Mouse (Mus musculus): ENCODE measurements around the gene Pou4f2.
A peak's percentile ranks its signal among the peaks of the same experiment; 100 is the strongest.

The Pou4f2 gene

DNA sequence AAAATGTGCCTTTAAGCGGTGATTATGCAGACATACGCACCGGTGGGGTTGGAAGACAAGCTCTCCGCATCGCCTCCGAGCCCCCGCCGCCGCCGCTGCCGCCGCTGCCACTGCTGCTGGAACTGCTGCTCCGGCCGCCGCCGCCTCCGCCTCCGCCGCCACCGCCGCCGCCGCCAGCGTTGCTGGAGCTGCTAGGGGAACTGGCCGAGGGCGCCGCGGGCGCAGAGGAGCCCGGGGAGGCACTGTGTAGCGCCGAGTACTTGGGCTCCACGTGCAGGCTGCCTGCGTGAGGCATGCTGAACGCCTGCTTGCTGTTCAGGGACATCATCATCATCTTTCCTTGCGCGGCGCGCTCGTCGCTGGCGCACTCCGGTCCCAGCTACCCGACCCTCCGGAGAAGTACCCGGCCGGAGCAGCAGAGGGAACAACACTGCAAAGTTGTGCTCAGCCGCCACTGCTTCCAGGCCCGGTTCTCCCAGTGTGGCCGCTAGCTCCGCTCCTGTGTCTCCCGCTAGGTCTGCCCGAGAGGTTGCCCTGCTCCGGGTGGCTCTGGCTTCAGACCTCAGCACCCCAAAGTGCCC is at the start of gene Pou4f2:
Pou4f2 (minus strand) TSS at position 575 of the 581 bp plus-strand sequence.
- no peak for DNase-seq (ENCODE audit: low read depth, low spot score)

DNA sequence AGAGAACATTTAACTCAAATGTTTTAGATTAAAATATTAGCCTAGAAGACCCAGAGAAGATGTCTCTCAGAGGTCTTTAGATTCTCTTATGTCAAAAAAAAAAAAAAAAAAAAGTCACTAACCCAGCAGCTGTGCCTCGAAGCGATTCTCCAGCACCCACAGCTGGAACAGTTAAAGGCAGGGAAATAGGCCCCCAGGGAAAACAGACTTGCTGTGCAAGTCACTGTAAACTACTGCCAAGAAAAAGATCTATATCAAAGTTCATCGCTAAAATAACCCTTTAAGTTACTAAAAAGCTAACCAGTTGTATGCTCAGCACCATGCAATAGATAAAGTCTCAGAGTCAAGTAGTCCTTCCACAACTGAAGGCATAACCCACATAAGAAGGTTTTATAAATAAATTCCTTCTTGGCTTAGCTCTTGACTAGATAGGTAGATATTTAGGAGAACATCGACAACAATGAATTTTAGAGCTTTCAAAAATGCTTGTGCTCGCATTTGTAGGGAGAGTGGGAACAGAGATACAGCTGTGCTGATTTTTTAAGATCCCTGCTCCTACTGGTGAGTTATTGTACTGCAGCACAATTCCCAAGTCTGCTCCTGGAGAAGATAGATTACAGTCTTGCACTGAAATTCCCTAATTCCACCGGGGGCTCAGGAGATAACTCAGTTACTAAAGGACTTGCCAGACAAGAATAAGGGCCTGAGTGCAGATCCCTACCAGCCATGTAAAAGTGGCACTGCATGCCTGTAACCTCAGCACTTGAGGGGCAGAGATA is 40.8 kb upstream of the Pou4f2 start:
- DNase-seq (ENCODE audit: low read depth, low spot score), result peak; percentile 39

DNA sequence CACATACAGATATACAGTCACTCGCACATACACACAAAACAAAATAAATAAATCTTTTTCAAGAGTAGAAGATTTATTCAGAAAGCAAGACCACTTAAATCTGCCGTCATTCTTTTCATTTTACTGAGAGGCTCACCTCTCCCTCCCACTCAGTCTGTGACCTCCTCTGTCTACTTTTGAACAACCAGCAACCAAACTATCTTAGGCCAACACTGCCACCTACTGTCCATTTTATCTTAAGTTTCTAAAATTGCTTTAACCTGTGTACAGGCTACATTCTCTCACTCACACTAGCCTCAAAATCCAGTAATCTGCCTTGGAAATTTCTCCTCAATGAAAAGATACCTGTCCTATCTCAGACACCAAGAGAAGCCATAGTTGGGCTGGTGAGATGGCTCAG is 31.4 kb upstream of the Pou4f2 start:
- DNase-seq (ENCODE audit: low read depth, low spot score), result peak; percentile 33

- no peak for DNase-seq (ENCODE audit: low read depth, low spot score)
These were observed 27.5 kb upstream of the Pou4f2 start for GRCm38 (mm10) chr8:78463941-78464340.

DNA sequence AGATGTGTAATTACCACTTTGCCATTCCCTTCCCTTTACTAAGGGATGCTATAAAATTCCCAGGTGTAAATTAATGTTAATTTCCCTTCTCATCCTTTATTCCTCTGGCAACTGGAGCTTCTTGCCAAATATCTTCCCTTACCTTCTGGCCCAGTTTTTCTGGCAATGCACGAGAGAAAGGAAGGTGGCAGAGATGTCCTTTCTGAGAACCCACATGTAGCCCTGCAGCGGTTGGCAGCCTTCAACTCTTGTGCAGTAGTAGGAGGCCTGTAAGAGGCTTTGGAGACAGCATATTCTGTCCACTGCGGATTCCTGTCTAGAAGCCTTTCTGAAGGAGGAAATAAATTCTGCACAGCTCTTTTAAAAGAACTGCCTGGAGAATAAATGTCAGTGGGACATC is 20.0 kb upstream of the Pou4f2 start:
- no peak for DNase-seq (ENCODE audit: low read depth, low spot score)

GRCm38 (mm10) chr8:78442781-78443180 is 6.3 kb upstream of the Pou4f2 start:
- no peak for DNase-seq (ENCODE audit: low read depth, low spot score)

DNA sequence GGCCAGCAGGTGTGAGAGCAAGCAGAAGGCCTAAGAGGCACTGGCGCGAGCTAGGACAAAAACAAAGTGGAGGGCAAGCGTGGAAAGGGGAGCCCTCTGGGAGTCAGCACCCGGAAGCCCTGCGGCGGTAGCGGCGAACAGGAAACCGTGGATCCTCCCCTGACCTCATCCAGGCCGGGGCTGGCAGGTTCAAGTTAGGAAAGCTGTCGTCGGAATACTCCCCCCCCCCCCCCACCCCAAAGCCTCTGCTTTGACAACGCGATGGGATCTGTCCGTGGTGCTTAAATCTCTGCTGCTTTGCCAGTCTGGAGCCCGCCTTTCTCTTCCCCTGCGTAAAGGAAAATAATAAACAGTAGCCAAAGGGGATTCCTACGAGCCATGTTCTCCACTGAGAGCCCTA is 1.7 kb upstream of the Pou4f2 start:
- peak; percentile 77 for DNase-seq (ENCODE audit: low read depth, low spot score)

- DNase-seq (ENCODE audit: low read depth, low spot score), result no peak
These were observed 948 bp upstream of the Pou4f2 start for GRCm38 (mm10) chr8:78437140-78438045.

- DNase-seq (ENCODE audit: low read depth, low spot score), result no peak
These were observed 216 bp upstream of the Pou4f2 start for GRCm38 (mm10) chr8:78436661-78437060.

GRCm38 (mm10) chr8:78435624-78435960 is 853 bp downstream of the Pou4f2 start:
- DNase-seq (ENCODE audit: low read depth, low spot score), result no peak

DNA sequence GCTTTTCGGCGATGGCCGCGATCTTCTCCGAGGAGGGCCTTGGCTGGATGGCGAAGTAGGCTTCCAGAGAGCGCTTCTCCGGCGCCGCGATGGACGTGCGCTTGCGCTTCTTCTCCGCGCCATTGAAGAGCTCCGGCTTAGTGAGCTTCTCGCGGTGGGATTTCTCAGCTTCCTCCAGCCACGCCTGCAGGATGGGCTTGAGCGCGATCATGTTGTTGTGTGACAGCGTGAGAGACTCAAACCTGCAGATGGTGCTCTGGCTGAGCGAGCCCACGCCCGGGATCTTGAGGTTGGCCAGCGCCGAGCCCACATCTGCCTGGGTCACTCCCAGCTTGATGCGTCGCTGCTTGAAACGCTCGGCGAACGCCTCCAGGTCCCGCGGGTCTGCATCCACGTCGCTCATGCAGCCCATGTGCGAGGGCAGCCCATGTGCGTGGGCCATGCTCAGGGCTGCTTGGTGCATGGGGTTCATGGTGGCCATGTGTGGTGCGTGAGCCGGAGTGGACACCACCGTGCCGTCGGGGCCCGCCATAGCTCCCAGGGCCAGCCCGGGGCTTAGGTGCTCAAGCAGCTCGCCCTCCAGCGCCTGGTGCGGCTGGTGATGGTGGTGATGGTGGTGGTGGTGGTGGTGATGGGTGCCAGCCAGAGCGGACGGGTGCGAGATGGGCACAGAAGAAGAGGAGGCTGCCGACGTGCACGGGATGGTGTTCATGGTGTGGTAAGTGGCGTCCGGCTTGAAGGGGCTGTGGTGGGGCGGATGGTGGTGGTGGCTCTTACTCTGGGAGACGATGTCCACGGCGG is 1.4 kb downstream of the Pou4f2 start:
- DNase-seq (ENCODE audit: low read depth, low spot score), result no peak

- no peak for DNase-seq (ENCODE audit: low read depth, low spot score)
These were observed 2.1 kb downstream of the Pou4f2 start for GRCm38 (mm10) chr8:78434340-78434739.

DNA sequence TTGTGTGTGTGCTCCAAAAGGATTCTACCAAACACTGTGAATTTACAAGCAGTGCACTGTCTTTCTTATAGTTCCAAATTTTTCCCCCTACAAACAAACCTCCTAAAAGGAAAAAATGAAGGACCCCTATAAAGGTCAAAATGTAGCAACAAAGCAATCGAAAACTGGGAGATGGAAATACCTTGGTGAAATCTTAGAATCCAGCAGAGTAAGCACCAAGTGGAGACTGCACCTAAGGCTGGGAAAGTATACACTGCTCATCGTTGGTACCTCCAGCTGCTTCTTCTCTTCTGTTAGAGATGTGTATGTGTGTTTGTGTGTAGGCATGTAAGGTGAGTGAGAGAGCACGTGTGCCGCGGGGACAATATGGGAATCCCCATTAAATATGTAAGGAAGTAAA is 3.1 kb downstream of the Pou4f2 start:
- DNase-seq (ENCODE audit: low read depth, low spot score), result no peak

- DNase-seq (ENCODE audit: low read depth, low spot score), result no peak
These were observed 4.0 kb downstream of the Pou4f2 start for GRCm38 (mm10) chr8:78432451-78432850.

DNA sequence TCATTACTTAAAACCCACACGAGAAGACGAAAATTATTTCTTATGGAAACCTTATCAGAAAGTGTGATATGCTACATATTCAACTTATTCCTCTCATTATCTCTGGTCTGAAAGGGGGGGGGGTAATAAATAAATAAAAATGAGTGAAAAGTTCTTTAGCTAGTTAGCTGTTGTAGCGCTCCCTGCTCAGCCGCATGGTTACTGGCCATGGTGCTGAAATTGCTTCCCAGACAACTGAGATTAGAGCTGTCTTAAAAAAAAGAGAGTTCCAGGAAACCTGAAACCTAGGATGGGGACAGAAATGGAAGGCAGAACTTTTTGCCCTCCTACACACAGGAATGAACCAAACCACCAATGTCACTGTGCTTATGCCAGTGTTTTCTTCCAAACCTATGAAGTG is 5.1 kb downstream of the Pou4f2 start:
- DNase-seq (ENCODE audit: low read depth, low spot score), result peak; percentile 82

DNA sequence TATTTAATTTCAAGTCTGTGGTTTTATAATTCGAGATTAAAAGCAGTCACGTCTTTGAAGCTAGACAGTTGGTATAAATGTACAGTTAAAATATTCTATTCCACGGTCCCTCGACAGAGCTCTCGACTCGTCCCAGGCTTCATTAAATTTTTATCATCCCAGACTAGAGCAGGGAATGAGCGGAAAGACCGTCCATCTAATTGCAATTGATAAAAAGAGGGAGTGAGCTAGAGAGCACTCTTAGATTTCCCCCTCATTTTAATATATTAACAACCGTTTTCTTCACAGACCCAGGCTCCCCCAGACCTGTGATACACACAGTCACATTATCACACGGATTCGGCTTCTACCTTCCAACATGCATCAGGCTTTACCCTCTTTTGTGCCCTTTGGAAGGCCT is 8.3 kb downstream of the Pou4f2 start:
- DNase-seq (ENCODE audit: low read depth, low spot score), result no peak

DNA sequence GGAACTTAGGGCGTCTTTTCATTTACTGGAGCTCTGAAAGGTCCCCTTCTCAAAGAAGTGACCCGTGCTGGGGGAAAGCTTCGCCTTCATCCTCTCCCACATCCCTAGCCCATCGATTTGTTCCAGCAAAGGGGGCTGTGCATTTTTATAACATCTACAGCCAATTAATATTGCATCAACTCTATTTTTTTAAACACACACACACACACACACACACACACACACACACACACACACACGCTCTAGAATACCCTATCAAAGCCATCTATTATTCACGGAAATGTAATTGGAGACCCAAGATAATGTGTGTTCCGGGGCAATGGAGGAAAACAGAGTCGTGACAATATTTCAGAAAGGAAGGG is 8.7 kb downstream of the Pou4f2 start:
- DNase-seq (ENCODE audit: low read depth, low spot score), result no peak

DNA sequence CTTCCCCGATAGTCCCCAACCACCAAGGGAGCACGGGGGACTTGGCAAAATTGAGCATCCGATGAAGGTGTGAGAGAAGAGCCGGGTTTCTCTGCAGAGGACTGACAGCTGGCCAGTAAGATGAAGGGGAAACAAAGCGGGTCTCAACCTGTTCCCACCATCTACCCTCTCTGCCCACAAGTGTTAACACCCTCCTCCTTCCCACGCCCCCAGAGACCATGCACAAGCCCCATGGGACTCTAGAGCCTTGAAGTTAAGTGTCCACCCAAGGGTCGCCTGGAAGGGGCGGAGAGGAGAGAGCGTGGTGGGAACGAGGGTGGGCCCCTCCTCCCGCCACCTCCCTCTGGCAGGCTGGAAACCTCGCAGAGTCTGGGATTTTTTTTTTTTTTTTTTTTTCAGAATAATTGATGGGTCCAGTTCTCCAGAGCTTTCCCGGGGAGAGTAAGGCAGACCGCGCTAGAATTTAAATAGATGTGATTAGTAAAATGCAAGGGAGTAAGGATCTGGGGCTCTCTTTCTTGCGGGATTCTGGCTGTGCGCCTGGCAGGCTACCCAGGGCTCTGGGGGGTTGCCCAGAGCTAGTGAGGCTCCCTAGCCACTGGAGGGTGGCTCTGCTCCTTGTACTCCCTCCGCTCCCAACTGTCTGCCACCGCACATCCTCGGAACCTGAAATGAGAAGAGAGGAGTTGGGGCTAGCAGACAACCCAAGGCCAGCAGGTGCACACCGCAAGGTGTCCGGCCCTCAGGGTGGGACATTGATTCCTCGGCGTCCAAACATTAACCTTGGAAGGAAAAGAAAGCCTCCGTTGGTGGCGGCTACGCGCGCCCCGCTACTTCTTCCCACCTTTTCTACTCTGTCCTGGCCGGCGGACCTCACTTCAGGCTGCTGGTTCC is 9.3 kb downstream of the Pou4f2 start:
- DNase-seq (ENCODE audit: low read depth, low spot score), result no peak

DNA sequence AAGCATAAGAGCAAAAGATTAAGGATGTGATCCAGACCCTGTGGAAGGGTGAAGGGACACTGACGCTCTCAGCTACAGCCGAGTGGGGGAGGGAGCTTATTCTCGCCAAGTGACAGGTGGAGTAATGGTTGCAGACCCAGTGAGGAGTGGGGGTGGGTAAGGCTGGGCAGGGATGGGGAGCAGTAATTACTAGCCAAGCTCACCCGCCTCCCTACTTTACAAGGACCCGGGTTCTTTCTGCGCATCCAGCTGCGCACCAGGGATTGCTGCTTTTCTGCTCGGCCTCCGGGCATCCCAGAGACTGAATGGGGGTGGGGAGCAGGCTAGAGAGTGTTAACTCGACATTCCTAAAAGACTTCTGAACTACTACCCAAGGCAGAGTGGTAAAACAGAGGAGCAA is 10.0 kb downstream of the Pou4f2 start:
- DNase-seq (ENCODE audit: low read depth, low spot score), result no peak

DNA sequence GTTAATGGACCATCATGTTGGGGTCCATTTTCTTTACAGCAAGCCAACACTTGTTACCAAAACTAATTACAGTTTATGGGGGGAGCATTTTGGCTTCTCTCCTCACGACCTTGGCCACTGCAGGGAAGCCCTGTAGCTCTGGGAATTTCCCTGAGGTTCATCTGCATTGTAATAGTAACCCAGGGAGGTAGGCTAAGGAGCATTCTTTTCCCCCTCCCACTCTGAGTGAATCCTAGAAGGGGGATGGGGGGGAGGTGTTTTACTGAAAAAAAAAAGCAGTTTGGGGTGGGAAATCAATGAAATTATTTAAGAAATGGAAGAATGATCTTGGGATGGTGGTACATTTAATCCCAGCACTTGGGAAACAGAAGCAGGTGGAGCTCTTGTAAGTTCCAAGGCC is 12.5 kb downstream of the Pou4f2 start:
- no peak for DNase-seq (ENCODE audit: low read depth, low spot score)

GRCm38 (mm10) chr8:78420101-78420503 is 16.3 kb downstream of the Pou4f2 start:
- DNase-seq (ENCODE audit: low read depth, low spot score), result no peak

Data from forelimb bud, embryonic 11.5 days (tissue).